Mouse (Mus musculus): Measurements from ENCODE around the gene Cks1b.

The Cks1b gene

GRCm38 (mm10) chr3:89380711-89381110 is 37.5 kb downstream of the Cks1b start:
- peak; percentile 93 for DNase-seq

DNA sequence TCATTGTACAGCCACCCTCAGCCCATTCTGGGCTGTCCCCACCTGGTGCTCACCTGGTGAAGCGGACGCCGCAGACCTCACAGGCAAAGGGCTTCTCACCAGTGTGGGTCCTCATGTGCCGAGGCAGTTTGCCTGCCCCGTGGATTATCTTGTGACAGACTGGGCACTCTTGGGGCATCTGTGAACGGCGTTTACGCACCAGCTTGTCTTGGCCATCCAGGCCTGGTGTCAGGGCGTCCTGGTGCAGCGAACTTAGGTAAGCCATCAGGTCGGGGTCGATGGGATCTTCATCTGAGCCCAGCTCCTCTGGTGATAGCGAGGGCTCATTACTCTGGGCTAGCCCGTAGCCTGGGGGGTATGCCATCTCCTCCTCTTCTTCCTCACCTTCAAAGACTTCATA is 37.9 kb downstream of the Cks1b start:
- DNase-seq: peak; percentile 93

DNA sequence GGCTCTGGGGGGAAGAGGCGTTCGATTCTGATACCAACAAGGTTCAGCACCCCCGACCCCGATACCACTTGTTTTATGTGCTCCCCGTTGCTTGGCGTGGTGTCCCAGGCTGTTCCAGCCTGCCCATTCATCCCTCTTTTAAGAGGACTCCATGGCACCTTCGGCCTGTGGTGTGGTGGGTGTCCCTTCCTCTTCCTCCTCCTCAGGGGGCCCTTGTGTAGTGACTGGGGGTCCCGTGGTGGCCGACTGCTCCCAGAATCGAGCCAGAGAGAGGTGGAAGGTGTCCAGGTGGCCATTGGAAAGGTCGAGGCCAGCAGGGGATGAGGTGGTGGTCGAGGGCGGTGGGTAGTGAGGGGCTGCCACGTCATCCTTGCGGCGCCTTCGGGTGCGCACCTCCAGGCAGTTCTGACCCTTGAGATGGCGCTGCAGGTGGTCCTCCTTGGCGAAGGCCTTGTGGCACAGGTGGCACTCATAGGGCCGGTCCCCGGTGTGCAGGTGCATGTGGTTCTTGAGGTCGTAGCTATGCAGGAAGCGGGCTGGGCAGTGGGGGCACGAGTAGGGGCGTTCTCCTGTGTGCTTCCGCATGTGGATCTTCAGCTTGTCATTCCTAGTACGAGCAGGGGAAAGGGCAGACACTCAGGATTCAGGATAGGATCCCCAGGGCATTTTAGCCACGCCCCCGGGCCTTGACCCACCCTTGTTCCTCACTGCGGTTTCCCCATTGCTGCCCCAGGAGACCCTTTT is 38.6 kb downstream of the Cks1b start:
- peak; percentile 94 for DNase-seq

- peak; percentile 99 for DNase-seq
Observed at GRCm38 (mm10) chr3:89378394-89379067, 39.7 kb downstream of the Cks1b start.

DNA sequence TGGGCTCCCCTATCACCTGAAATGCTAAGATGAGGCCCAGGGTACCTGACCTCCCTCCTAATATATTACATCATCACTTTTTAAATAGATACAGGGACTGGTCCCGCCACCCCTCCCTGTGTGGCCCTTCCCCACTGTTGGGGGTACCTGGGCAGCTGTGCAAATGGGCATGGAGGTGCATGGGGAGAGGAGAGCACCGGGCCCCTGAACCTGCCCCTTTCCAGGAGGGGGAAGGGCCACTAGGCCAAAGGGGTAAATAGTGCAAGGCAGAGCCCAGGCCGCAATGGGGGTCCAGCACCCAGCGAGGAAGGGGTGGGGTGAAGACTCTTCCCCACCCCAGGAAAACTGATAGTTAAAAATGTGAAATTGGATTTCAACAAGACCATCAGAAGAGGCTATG is 40.4 kb downstream of the Cks1b start:
- peak; percentile 93 for DNase-seq

- peak; percentile 83 for DNase-seq
Observed at GRCm38 (mm10) chr3:89373581-89374231, 44.5 kb downstream of the Cks1b start.

GRCm38 (mm10) chr3:89367338-89367737 is 50.8 kb downstream of the Cks1b start:
- peak; percentile 88 for DNase-seq

DNA sequence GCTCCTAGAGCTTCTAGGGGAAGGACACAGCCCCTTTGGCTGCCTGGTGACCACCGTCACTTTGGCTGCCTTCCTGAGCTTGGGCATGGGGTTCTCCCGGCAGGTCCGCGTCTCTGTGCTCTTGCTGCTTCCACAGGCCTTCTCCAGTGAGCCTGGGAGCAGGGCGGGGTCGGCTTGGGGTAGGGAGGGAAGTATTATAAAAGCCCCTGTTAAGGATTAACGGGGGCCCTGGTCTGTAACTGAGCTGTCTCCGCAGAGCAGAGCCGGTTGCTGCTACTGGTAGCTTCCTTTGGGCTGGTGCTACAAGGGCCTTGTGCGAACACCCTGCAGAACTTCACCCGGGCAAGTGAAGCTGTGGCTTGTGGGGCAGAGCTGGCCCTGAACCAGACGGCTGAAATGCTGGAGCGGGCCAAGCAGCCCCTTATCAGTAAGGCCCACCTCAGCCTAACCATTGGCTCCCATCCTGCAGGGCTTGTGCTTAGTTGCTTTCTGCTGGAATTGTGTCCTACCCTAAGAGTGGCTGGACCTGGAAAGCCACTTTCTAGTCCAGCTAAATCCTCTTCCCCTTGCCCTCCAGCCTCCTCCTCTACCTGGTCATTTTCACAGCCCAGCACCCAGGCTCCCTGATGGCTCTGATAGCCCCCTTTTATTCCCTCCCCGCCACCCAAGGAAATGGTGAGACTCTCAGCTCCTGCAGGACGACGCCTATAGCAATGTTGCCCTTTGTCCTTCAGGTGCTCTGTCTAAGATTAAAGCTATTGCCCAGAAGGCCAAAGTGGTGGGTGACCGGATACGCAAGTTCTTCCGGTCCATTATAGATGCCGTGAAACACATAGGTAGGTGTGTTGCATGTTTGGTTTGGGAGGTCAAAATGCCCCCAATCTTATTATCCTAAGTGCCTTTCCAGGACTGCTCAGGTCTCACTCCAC is 52.4 kb downstream of the Cks1b start:
- peak; percentile 89 for DNase-seq

Measured in heart, adult 11 months (tissue).